Mouse (Mus musculus): ENCODE data around the gene Rsg1. TPM values are rescaled to one million over a fixed set of nuclear protein-coding genes. Genes with fewer than 3 reads are reported as not detected.

The Rsg1 gene
- polyA plus RNA-seq, 1 experiment from 2014 or later, result 4.9 TPM

- Histone ChIP-seq H3K9ac (ENCODE audit: low read length) (no peak overlapping the region), H3K9me3 (ENCODE audit: control insufficient read depth, low read length) (no peaks in the 10 kb centered on the region), H3K4me2 (ENCODE audit: low read length) (no peak overlapping the region), H3K4me3 (ENCODE audit: low read depth, low read length) (no peak overlapping the region), H3K4me1 (replicated peaks; ENCODE audit: control insufficient read depth, insufficient read depth, low read length) (peaks cover 13% of the 10 kb centered on the region; the same call in 1 of the 2 replicates), H3K27me3 (replicated peaks; ENCODE audit: control insufficient read depth, insufficient read depth, low read length) (no peaks in the 10 kb centered on the region), H3K36me3 (ENCODE audit: control insufficient read depth, insufficient read depth, low read length) (peaks cover 40% of the 10 kb centered on the region), H3K27ac (ENCODE audit: low read depth) (no peak overlapping the region)
- ATAC-seq (replicated peaks; ENCODE audit: low FRiP score, low TSS enrichment, low read depth) (no peak), DNase-seq (ENCODE audit: low spot score) (no peak)
- 90% methylated on average over 2 of the region's 2 CpGs for WGBS
These were observed 29.8 kb upstream of the Rsg1 start for GRCm38 (mm10) chr4:141183932-141184331.

DNA sequence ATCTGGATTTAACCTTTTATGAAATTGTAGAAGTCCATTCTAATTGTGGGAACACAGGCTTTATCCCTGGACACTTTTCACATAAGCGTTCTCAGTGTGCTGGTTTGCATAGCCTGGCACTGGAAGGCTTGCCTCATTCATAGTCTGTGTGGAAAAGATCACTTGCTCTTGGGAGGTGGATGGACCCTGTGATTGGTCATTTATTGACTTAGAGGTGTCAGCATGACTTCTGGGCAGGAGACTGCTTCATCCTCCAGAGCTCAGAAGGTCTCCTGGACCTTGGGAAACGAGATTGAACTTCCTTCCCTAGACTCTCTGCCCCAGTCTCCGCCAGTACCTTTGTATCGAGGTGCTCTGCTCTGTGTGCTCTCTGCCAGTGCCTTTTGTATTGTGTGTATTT is 29.3 kb upstream of the Rsg1 start:
- Histone ChIP-seq H3K27ac (ENCODE audit: low read depth) (no peak overlapping the region), H3K27me3 (replicated peaks; ENCODE audit: control insufficient read depth, insufficient read depth, low read length) (no peaks in the 10 kb centered on the region), H3K4me2 (ENCODE audit: low read length) (no peak overlapping the region), H3K4me1 (replicated peaks; ENCODE audit: control insufficient read depth, insufficient read depth, low read length) (peaks cover 13% of the 10 kb centered on the region; the same call in 1 of the 2 replicates), H3K9ac (ENCODE audit: low read length) (no peak overlapping the region), H3K36me3 (ENCODE audit: control insufficient read depth, insufficient read depth, low read length) (peaks cover 37% of the 10 kb centered on the region), H3K9me3 (ENCODE audit: control insufficient read depth, low read length) (no peaks in the 10 kb centered on the region), H3K4me3 (ENCODE audit: low read depth, low read length) (no peak overlapping the region)
- 94% methylated on average over 4 of the region's 4 CpGs for WGBS
- ATAC-seq (replicated peaks; ENCODE audit: low FRiP score, low TSS enrichment, low read depth) (no peak), DNase-seq (ENCODE audit: low spot score) (no peak)

GRCm38 (mm10) chr4:141186923-141187836 is 26.6 kb upstream of the Rsg1 start:
- H3K27me3 ChIP-seq (replicated peaks; ENCODE audit: control insufficient read depth, insufficient read depth, low read length), result no peaks in the 10 kb centered on the region
- 52% methylated on average over 9 of the region's 9 CpGs for WGBS
- no peak overlapping the region for H3K4me3 ChIP-seq (ENCODE audit: low read depth, low read length)
- H3K4me2 ChIP-seq (ENCODE audit: low read length), result no peak overlapping the region
- DNase-seq (ENCODE audit: low spot score), result no peak
- ATAC-seq (replicated peaks; ENCODE audit: low FRiP score, low TSS enrichment, low read depth), result no peak
- H3K9ac ChIP-seq (ENCODE audit: low read length), result no peak overlapping the region
- peaks cover 13% of the 10 kb centered on the region; the same call in 1 of the 2 replicates for H3K4me1 ChIP-seq (replicated peaks; ENCODE audit: control insufficient read depth, insufficient read depth, low read length)
- peaks cover 36% of the 10 kb centered on the region for H3K36me3 ChIP-seq (ENCODE audit: control insufficient read depth, insufficient read depth, low read length)
- H3K9me3 ChIP-seq (ENCODE audit: control insufficient read depth, low read length), result no peaks in the 10 kb centered on the region
- H3K27ac ChIP-seq (ENCODE audit: low read depth), result no peak overlapping the region; the same call in 1 of the 2 replicates

DNA sequence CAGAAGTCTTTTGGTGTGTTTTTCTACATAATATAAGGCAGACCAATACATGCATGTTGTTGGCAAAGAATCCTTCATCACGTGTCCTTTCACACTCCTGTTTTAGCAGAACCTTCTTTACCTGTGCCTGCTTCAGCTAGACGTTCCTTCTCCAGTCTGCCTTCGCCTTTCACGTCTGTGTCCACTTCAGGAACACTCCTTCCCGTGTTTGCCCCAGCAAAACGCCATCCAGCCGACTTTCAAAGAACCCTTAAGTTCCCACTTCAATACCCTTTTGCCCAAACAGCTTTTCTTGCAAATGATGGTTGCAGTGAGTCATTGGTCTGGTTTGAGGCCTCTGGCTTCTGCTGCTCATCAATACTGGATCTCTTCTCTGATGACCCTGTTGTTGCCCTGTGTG is 22.5 kb upstream of the Rsg1 start:
- peaks cover 41% of the 10 kb centered on the region for H3K36me3 ChIP-seq (ENCODE audit: control insufficient read depth, insufficient read depth, low read length)
- peaks cover 10% of the 10 kb centered on the region; the same call in 1 of the 2 replicates for H3K4me1 ChIP-seq (replicated peaks; ENCODE audit: control insufficient read depth, insufficient read depth, low read length)
- DNase-seq (ENCODE audit: low spot score), result no peak
- no peak overlapping the region for H3K4me3 ChIP-seq (ENCODE audit: low read depth, low read length)
- H3K9me3 ChIP-seq (ENCODE audit: control insufficient read depth, low read length), result no peaks in the 10 kb centered on the region
- H3K9ac ChIP-seq (ENCODE audit: low read length), result no peak overlapping the region
- H3K27me3 ChIP-seq (replicated peaks; ENCODE audit: control insufficient read depth, insufficient read depth, low read length), result no peaks in the 10 kb centered on the region
- no peak overlapping the region for H3K27ac ChIP-seq (ENCODE audit: low read depth)
- H3K4me2 ChIP-seq (ENCODE audit: low read length), result no peak overlapping the region
- ATAC-seq (replicated peaks; ENCODE audit: low FRiP score, low TSS enrichment, low read depth), result no peak
- WGBS, result 94% methylated on average over 7 of the region's 7 CpGs

- ATAC-seq (replicated peaks; ENCODE audit: low FRiP score, low TSS enrichment, low read depth), result no peak
- H3K9ac ChIP-seq (ENCODE audit: low read length), result no peak overlapping the region
- H3K9me3 ChIP-seq (ENCODE audit: control insufficient read depth, low read length), result no peaks in the 10 kb centered on the region
- no peak overlapping the region for H3K27ac ChIP-seq (ENCODE audit: low read depth)
- peaks cover 72% of the 10 kb centered on the region for H3K36me3 ChIP-seq (ENCODE audit: control insufficient read depth, insufficient read depth, low read length)
- no peak for DNase-seq (ENCODE audit: low spot score)
- no peaks in the 10 kb centered on the region for H3K4me1 ChIP-seq (replicated peaks; ENCODE audit: control insufficient read depth, insufficient read depth, low read length)
- 93% methylated on average over 6 of the region's 6 CpGs for WGBS
- no peak overlapping the region for H3K4me3 ChIP-seq (ENCODE audit: low read depth, low read length)
- no peaks in the 10 kb centered on the region for H3K27me3 ChIP-seq (replicated peaks; ENCODE audit: control insufficient read depth, insufficient read depth, low read length)
- no peak overlapping the region for H3K4me2 ChIP-seq (ENCODE audit: low read length)
These were observed 19.2 kb upstream of the Rsg1 start for GRCm38 (mm10) chr4:141194553-141194952.

- Histone ChIP-seq H3K27ac (ENCODE audit: low read depth) (no peak overlapping the region), H3K9ac (ENCODE audit: low read length) (no peak overlapping the region), H3K27me3 (replicated peaks; ENCODE audit: control insufficient read depth, insufficient read depth, low read length) (no peaks in the 10 kb centered on the region), H3K4me3 (ENCODE audit: low read depth, low read length) (no peak overlapping the region), H3K4me2 (ENCODE audit: low read length) (no peak overlapping the region), H3K36me3 (ENCODE audit: control insufficient read depth, insufficient read depth, low read length) (peaks cover 71% of the 10 kb centered on the region), H3K9me3 (ENCODE audit: control insufficient read depth, low read length) (no peaks in the 10 kb centered on the region), H3K4me1 (replicated peaks; ENCODE audit: control insufficient read depth, insufficient read depth, low read length) (no peaks in the 10 kb centered on the region)
- ATAC-seq (replicated peaks; ENCODE audit: low FRiP score, low TSS enrichment, low read depth) (peak; percentile 57; the same call in 1 of the 2 replicates), DNase-seq (ENCODE audit: low spot score) (no peak)
- 96% methylated on average over 13 of the region's 13 CpGs for WGBS
These were observed 16.6 kb upstream of the Rsg1 start for GRCm38 (mm10) chr4:141196981-141197685.

DNA sequence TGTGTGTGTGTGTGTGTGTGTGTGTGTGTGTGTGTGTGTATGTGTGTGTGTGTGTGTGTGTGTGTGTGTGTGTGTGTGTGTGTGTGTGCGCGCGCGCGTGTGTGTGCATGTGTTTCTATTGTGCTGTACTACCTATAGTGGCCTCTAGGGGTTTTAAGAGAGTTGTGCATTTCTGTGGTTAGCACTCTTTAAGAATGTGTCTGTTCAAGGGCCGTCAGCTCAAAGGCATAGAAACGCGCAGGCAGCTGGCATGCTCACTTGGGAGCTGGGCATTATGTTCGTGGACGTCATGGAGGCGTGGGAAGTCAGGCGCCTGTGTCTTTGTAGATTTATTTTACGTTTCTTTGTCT is 16.1 kb upstream of the Rsg1 start:
- no peak for DNase-seq (ENCODE audit: low spot score)
- 93% methylated on average over 13 of the region's 13 CpGs for WGBS

DNA sequence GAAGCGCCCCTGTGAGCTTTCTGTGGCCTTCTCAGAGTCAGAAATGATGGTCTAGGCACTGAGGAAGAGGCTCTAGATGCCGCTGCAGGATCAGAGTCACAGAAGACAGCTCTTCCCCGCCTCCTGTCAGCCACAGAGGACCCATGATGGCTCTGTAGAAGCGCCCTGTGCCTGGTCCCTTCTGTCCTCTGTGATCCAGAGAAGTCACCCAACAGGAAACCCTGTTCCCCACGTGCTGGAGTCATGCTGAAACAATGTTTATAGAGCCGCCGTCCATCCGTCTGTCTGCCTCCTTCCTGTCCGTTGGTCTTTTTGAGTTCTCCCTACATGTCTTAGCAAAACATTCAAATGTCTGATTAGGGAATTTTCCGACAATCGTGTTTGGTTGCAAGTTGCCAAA is 12.8 kb upstream of the Rsg1 start:
- ATAC-seq (replicated peaks; ENCODE audit: low FRiP score, low TSS enrichment, low read depth) (no peak), DNase-seq (ENCODE audit: low spot score) (no peak)
- Histone ChIP-seq H3K27ac (ENCODE audit: low read depth) (no peak overlapping the region), H3K9ac (ENCODE audit: low read length) (no peak overlapping the region), H3K9me3 (ENCODE audit: control insufficient read depth, low read length) (no peaks in the 10 kb centered on the region), H3K4me1 (replicated peaks; ENCODE audit: control insufficient read depth, insufficient read depth, low read length) (no peaks in the 10 kb centered on the region), H3K36me3 (ENCODE audit: control insufficient read depth, insufficient read depth, low read length) (peaks cover 59% of the 10 kb centered on the region), H3K4me3 (ENCODE audit: low read depth, low read length) (no peak overlapping the region), H3K4me2 (ENCODE audit: low read length) (no peak overlapping the region), H3K27me3 (replicated peaks; ENCODE audit: control insufficient read depth, insufficient read depth, low read length) (no peaks in the 10 kb centered on the region)
- 69% methylated on average over 11 of the region's 11 CpGs for WGBS

More for the DNA sequence above, 16.1 kb upstream of the Rsg1 start:
- H3K4me3 ChIP-seq (ENCODE audit: low read depth, low read length), result no peak overlapping the region
- H3K4me2 ChIP-seq (ENCODE audit: low read length), result no peak overlapping the region
- H3K9me3 ChIP-seq (ENCODE audit: control insufficient read depth, low read length), result no peaks in the 10 kb centered on the region
- no peak overlapping the region for H3K9ac ChIP-seq (ENCODE audit: low read length)
- H3K27ac ChIP-seq (ENCODE audit: low read depth), result no peak overlapping the region
- no peaks in the 10 kb centered on the region for H3K27me3 ChIP-seq (replicated peaks; ENCODE audit: control insufficient read depth, insufficient read depth, low read length)
- no peaks in the 10 kb centered on the region for H3K4me1 ChIP-seq (replicated peaks; ENCODE audit: control insufficient read depth, insufficient read depth, low read length)
- H3K36me3 ChIP-seq (ENCODE audit: control insufficient read depth, insufficient read depth, low read length), result peaks cover 74% of the 10 kb centered on the region
- ATAC-seq (replicated peaks; ENCODE audit: low FRiP score, low TSS enrichment, low read depth), result no peak

Data from intestine, embryonic 14.5 days (tissue).